Mouse (Mus musculus): ENCODE data around the gene Ypel1.

- TF ChIP-seq CTCF (IDR thresholded peaks at IDR 0.05 in 2 of 3, conservative IDR thresholded peaks at IDR 0.05 in 1 of 3; ENCODE audit: control insufficient read depth in 1 of 3, insufficient read depth in 1 of 3, low read depth in 2 of 3, low read length in 3 of 3, poor library complexity in 1 of 3, severe bottlenecking in 1 of 3) (peak; percentile 18 to 45 (median 22); a peak in 4 of 6 replicates), GATA1 (IDR thresholded peaks at IDR 0.05; ENCODE audit: low read depth, low read length) (no peak), TAL1 (IDR thresholded peaks at IDR 0.05; ENCODE audit: low read length) (no peak), MAZ (IDR thresholded peaks at IDR 0.05; ENCODE audit: low read depth, low read length) (no peak), USF1 (IDR thresholded peaks at IDR 0.05; ENCODE audit: low read depth, low read length) (no peak), HCFC1 (IDR thresholded peaks at IDR 0.05; ENCODE audit: low read depth, low read length) (no peak), EP300 (IDR thresholded peaks at IDR 0.05; ENCODE audit: low read depth in 1 of 2, low read length in 2 of 2) (no peak), POLR2A (IDR thresholded peaks at IDR 0.05; ENCODE audit: control insufficient read depth in 1 of 2, insufficient read depth in 1 of 2, low read depth in 1 of 2, low read length in 2 of 2, poor library complexity in 1 of 2) (no peak), USF2 (IDR thresholded peaks at IDR 0.05; ENCODE audit: borderline replicate concordance in 1 of 2, insufficient read depth in 1 of 2, low read depth in 1 of 2, low read length in 2 of 2) (no peak), NRF1 (IDR thresholded peaks at IDR 0.05; ENCODE audit: insufficient read depth, low read depth, low read length, poor library complexity, severe bottlenecking) (no peak), SMC3 (IDR thresholded peaks at IDR 0.05; ENCODE audit: low read depth, low read length) (peak; percentile 38), POLR2AphosphoS2 (IDR thresholded peaks at IDR 0.05; ENCODE audit: low read length) (no peak), JUND (IDR thresholded peaks at IDR 0.05; ENCODE audit: low read depth, low read length) (no peak)
Measured at GRCm38 (mm10) chr16:17076869-17077268, 7.4 kb downstream of the Ypel1 start.

All from MEL (cell line).